Mouse (Mus musculus): Measurements from ENCODE around the gene Pdxk. TPM values are rescaled to one million over a fixed set of nuclear protein-coding genes. Genes with fewer than 3 reads are reported as not detected.
"Not testable (repeated sequence)": the region's sequence is repeated elsewhere in the genome, so short reads cannot be mapped to it uniquely, and the experiment has no call there.

Pdxk gene
- polyA plus RNA-seq, 1 experiment from 2014 or later = 19.2 TPM

GRCm38 (mm10) chr10:78429776-78430175 lies 35.0 kb downstream of the Pdxk start:
- H3K27ac ChIP-seq = no peak overlapping the region
- no peak overlapping the region for H3K9ac ChIP-seq
- H3K4me2 ChIP-seq = no peak overlapping the region
- WGBS = 94% methylated on average over 2 of the region's 2 CpGs
- H3K36me3 ChIP-seq = peaks cover 28% of the 10 kb centered on the region
- no peaks in the 10 kb centered on the region for H3K9me3 ChIP-seq
- H3K4me1 ChIP-seq (replicated peaks) = peaks cover 19% of the 10 kb centered on the region
- no peak overlapping the region for H3K4me3 ChIP-seq
- ATAC-seq (ENCODE audit: low FRiP score) = no peak
- H3K27me3 ChIP-seq = no peaks in the 10 kb centered on the region

DNA sequence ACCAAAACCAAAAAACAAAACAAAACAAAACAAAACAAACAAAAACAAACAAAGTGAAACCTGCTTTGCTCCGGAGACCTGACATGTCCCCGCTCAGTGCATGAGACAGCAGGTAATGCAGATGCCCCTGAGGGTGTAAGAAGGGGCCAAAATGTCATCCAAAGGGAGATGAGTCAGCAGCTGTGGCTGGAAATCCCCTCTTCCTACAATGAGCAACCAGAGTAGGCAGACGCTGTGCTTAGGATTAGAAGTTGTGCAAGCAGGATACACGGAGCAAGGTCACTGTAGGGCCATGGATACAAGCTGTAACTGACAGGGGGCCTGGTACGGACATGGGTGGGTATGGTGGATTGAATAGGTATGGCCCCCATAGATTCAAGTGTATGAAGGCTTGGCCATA lies 35.6 kb downstream of the Pdxk start:
- Histone ChIP-seq H3K4me3 (no peak overlapping the region), H3K27me3 (no peaks in the 10 kb centered on the region), H3K4me1 (replicated peaks) (peaks cover 20% of the 10 kb centered on the region), H3K9me3 (no peaks in the 10 kb centered on the region), H3K36me3 (peaks cover 28% of the 10 kb centered on the region), H3K4me2 (no peak overlapping the region), H3K9ac (no peak overlapping the region), H3K27ac (no peak overlapping the region)
- 89% methylated on average over 5 of the region's 5 CpGs for WGBS
- no peak for ATAC-seq (ENCODE audit: low FRiP score)

DNA sequence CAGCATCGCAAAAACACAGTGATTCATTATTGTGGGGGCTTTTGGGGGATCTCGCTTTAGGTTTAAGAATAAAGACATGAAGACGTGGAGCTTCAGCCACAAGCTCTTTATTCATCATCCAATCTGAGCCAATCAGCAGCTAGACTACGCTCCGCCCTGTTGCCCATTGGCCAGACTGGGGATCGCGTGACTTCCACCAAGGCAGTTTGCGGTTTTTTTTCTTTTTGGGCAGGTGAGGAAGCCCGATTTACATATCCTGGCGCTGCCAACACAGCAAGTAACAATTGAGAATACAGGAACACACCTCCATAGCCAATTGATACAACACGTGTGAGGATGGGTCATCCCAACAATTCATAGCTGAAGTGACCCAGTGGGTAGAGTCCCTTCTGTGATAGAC lies 36.7 kb downstream of the Pdxk start:
- Histone ChIP-seq H3K36me3 (peaks cover 28% of the 10 kb centered on the region), H3K9me3 (no peaks in the 10 kb centered on the region), H3K27me3 (0 out of 2 replicates have a peak, but pooled peaks cover 3% of the 10 kb centered on the region), H3K4me1 (replicated peaks) (peaks cover 20% of the 10 kb centered on the region), H3K9ac (no peak overlapping the region), H3K4me2 (no peak overlapping the region), H3K27ac (no peak overlapping the region), H3K4me3 (no peak overlapping the region)
- ATAC-seq (ENCODE audit: low FRiP score) = no peak
- 95% methylated on average over 11 of the region's 11 CpGs for WGBS

- no peaks in the 10 kb centered on the region for H3K9me3 ChIP-seq
- peak overlapping the region; percentile 93 for H3K9ac ChIP-seq
- H3K4me2 ChIP-seq = peak overlapping the region; percentile 77
- H3K27me3 ChIP-seq = 0 out of 2 replicates have a peak, but pooled peaks cover 3% of the 10 kb centered on the region
- WGBS = 51% methylated on average over 6 of the region's 6 CpGs
- H3K4me1 ChIP-seq (replicated peaks) = peaks cover 20% of the 10 kb centered on the region
- peaks cover 28% of the 10 kb centered on the region for H3K36me3 ChIP-seq
- peak overlapping the region; percentile 83 for H3K27ac ChIP-seq
- peak; percentile 25; the same call in 1 of the 2 replicates for ATAC-seq (ENCODE audit: low FRiP score)
- H3K4me3 ChIP-seq = peak overlapping the region; percentile 81
Observed at GRCm38 (mm10) chr10:78426117-78426735, 38.5 kb downstream of the Pdxk start.

- peak within 1 kb of the TSS; percentile 93 for H3K9ac ChIP-seq
- peak; percentile 94 for ATAC-seq (ENCODE audit: low FRiP score)
- H3K4me3 ChIP-seq = peak within 1 kb of the TSS; percentile 81
- H3K27me3 ChIP-seq = 0 out of 2 replicates have a peak, but pooled peaks cover 3% of the 10 kb centered on the region
- peaks cover 20% of the 10 kb centered on the region for H3K4me1 ChIP-seq (replicated peaks)
- H3K36me3 ChIP-seq = peaks cover 28% of the 10 kb centered on the region
- H3K4me2 ChIP-seq = peak within 1 kb of the TSS; percentile 77
- WGBS = 2% methylated on average over 40 of the region's 40 CpGs
- H3K27ac ChIP-seq = peak within 1 kb of the TSS; percentile 83
- no peaks in the 10 kb centered on the region for H3K9me3 ChIP-seq
Observed at GRCm38 (mm10) chr10:78425181-78426041, 39.4 kb downstream of the Pdxk start, which contains the start of gene Cstb. Gene Cstb, plus strand, starts transcription at chr10:78425669.

- Histone ChIP-seq H3K9me3 (no peaks in the 10 kb centered on the region), H3K4me1 (replicated peaks) (peaks cover 20% of the 10 kb centered on the region), H3K27me3 (0 out of 2 replicates have a peak, but pooled peaks cover 3% of the 10 kb centered on the region), H3K9ac (no peak overlapping the region), H3K4me2 (no peak overlapping the region), H3K36me3 (peaks cover 8% of the 10 kb centered on the region), H3K27ac (no peak overlapping the region), H3K4me3 (no peak overlapping the region)
- WGBS = 93% methylated on average over 3 of the region's 3 CpGs
- no peak for ATAC-seq (ENCODE audit: low FRiP score)
Observed at GRCm38 (mm10) chr10:78422614-78423013, 42.2 kb downstream of the Pdxk start.

GRCm38 (mm10) chr10:78420929-78421328 lies 43.8 kb downstream of the Pdxk start:
- Histone ChIP-seq H3K9me3 (no peaks in the 10 kb centered on the region), H3K4me3 (no peak overlapping the region), H3K9ac (no peak overlapping the region), H3K36me3 (no peaks in the 10 kb centered on the region), H3K27me3 (0 out of 2 replicates have a peak, but pooled peaks cover 3% of the 10 kb centered on the region), H3K4me2 (no peak overlapping the region), H3K4me1 (replicated peaks) (peaks cover 9% of the 10 kb centered on the region), H3K27ac (no peak overlapping the region)
- WGBS = 82% methylated on average over 2 of the region's 2 CpGs
- ATAC-seq (ENCODE audit: low FRiP score) = no peak

DNA sequence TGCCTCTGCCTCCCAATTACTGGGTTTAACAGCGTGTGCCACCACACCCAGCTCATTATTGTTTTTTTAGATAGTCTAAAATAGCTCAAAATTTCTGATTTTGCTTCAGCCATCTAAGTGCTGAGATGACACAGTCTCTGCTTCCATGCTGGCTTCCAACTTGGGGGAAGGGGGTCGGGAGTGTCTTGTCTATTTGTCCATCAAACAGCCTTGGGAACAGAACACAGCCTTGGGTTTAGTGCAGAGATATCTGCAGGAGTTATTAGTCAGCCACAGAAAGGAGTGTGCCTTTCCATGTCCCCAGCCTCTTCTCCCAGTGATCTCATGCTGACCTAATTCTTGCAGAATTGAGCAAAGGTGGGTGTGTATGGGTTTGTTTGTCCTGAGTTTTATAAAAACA lies 46.0 kb downstream of the Pdxk start:
- Histone ChIP-seq H3K4me1 (replicated peaks) (no peaks in the 10 kb centered on the region), H3K27me3 (0 out of 2 replicates have a peak, but pooled peaks cover 3% of the 10 kb centered on the region), H3K36me3 (no peaks in the 10 kb centered on the region), H3K27ac (no peak overlapping the region), H3K4me3 (no peak overlapping the region), H3K9me3 (no peaks in the 10 kb centered on the region), H3K9ac (no peak overlapping the region), H3K4me2 (no peak overlapping the region)
- no peak for ATAC-seq (ENCODE audit: low FRiP score)
- WGBS = 82% methylated on average over 2 of the region's 2 CpGs

GRCm38 (mm10) chr10:78417888-78418287 lies 46.9 kb downstream of the Pdxk start:
- no peak for ATAC-seq (ENCODE audit: low FRiP score)
- H3K9ac ChIP-seq = no peak overlapping the region
- no peak overlapping the region for H3K4me2 ChIP-seq
- no peak overlapping the region for H3K4me3 ChIP-seq
- H3K9me3 ChIP-seq = no peaks in the 10 kb centered on the region
- no peak overlapping the region for H3K27ac ChIP-seq
- H3K4me1 ChIP-seq (replicated peaks) = no peaks in the 10 kb centered on the region
- H3K27me3 ChIP-seq = no peaks in the 10 kb centered on the region
- WGBS = 60% methylated on average over 5 of the region's 5 CpGs
- no peaks in the 10 kb centered on the region for H3K36me3 ChIP-seq

DNA sequence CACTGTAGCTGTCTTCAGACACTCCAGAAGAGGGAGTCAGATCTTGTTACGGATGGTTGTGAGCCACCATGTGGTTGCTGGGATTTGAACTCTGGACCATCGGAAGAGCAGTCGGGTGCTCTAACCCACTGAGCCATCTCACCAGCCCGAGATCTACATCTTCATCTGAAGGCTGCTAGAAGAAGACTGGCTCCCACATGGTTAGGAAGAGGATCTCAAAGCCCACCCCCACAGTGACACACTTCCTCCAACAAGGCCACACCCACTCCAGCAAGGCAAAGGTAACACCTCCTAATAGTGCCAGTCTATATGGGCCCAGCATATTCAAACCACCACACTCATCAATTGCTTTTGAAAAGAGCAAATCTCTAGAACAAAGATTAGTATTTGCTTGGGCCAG lies 49.8 kb downstream of the Pdxk start:
- ATAC-seq (ENCODE audit: low FRiP score); H3K27ac ChIP-seq; H3K27me3 ChIP-seq; H3K9me3 ChIP-seq; H3K4me2 ChIP-seq; H3K4me3 ChIP-seq; H3K9ac ChIP-seq: not testable (repeated sequence)
- Histone ChIP-seq H3K36me3 (peaks cover 11% of the 10 kb centered on the region), H3K4me1 (replicated peaks) (peaks cover 14% of the 10 kb centered on the region)
- WGBS = 87% methylated on average over 3 of the region's 4 CpGs

GRCm38 (mm10) chr10:78413152-78413520 lies 51.6 kb downstream of the Pdxk start:
- peak overlapping the region; percentile 58; the same call in 1 of the 2 replicates for H3K9ac ChIP-seq
- peaks cover 14% of the 10 kb centered on the region for H3K4me1 ChIP-seq (replicated peaks)
- no peaks in the 10 kb centered on the region for H3K9me3 ChIP-seq
- H3K27me3 ChIP-seq = no peaks in the 10 kb centered on the region
- H3K36me3 ChIP-seq = peaks cover 29% of the 10 kb centered on the region
- peak; percentile 73; the same call in 1 of the 2 replicates for ATAC-seq (ENCODE audit: low FRiP score)
- 47% methylated on average over 7 of the region's 7 CpGs for WGBS
- H3K4me3 ChIP-seq = peak overlapping the region; percentile 88
- H3K27ac ChIP-seq = peak overlapping the region; percentile 75
- H3K4me2 ChIP-seq = peak overlapping the region; percentile 71

- peaks cover 33% of the 10 kb centered on the region for H3K36me3 ChIP-seq
- peak; percentile 94 for ATAC-seq (ENCODE audit: low FRiP score)
- H3K9me3 ChIP-seq = no peaks in the 10 kb centered on the region
- H3K9ac ChIP-seq = peak within 1 kb of the TSS; percentile 85
- H3K4me1 ChIP-seq (replicated peaks) = peaks cover 14% of the 10 kb centered on the region
- WGBS = under 1% methylated on average over 70 of the region's 70 CpGs
- H3K4me3 ChIP-seq = peak within 1 kb of the TSS; percentile 88
- no peaks in the 10 kb centered on the region for H3K27me3 ChIP-seq
- peak within 1 kb of the TSS; percentile 71 for H3K4me2 ChIP-seq
- peak within 1 kb of the TSS; percentile 89 for H3K27ac ChIP-seq
Observed at GRCm38 (mm10) chr10:78412319-78413151, 52.2 kb downstream of the Pdxk start, which contains the start of gene Rrp1. Gene Rrp1, minus strand, starts transcription at chr10:78413043.
